Mouse (Mus musculus): ENCODE results near the gene Snf8.

Snf8 gene

DNA sequence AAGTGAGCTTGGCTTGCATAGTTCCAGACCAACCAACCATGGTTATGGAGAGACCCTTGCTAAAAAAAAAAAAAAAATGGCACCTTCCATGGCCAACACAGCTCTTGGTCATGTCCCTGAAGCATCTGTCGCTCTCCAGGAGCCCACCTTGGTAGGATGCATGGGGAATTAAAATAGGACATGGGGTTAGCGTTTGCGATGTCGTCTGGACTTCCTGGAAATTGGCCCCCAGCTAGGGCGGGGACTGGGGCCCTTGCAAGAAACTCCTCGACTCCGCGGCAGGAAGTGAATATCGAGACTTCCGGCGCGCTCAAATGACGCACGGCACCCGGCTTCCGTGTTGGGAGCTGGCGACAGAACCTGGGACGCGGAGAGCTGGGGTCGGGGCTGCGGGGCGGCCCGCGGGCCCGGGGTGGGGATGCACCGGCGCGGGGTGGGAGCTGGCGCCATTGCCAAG, at the start of gene Snf8:
Gene Snf8 (plus strand): TSS at position 290 of the 457 bp plus-strand sequence.
- peak; percentile 96 for DNase-seq (ENCODE audit: low read depth, low spot score)

GRCm38 (mm10) chr11:95987854-95988447, 46.7 kb upstream of the Snf8 start:
- no peak for DNase-seq (ENCODE audit: low read depth, low spot score)

GRCm38 (mm10) chr11:95988533-95988932, 46.2 kb upstream of the Snf8 start:
- DNase-seq (ENCODE audit: low read depth, low spot score): no peak

- no peak for DNase-seq (ENCODE audit: low read depth, low spot score)
Measured at GRCm38 (mm10) chr11:95989864-95990263, 44.8 kb upstream of the Snf8 start.

DNA sequence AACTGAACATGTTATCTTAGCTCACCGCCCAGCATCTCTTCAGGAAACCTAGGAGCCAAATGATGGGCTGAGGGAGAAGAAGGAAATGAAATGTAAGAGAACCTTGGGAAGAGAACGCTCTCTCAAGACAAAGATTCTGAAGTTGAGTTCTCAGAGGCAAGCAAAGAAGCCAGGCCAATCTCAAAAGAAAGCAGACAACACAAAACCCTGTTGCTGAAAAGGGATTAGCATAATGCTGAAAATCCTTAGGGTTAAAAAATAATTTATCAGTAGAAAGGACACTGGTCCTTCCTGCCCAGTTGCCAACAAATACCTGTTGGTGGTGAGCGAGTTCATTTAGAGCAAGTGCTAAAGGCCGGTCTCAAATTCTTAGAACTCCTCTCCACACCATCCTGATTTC, 44.3 kb upstream of the Snf8 start:
- DNase-seq (ENCODE audit: low read depth, low spot score): no peak

DNA sequence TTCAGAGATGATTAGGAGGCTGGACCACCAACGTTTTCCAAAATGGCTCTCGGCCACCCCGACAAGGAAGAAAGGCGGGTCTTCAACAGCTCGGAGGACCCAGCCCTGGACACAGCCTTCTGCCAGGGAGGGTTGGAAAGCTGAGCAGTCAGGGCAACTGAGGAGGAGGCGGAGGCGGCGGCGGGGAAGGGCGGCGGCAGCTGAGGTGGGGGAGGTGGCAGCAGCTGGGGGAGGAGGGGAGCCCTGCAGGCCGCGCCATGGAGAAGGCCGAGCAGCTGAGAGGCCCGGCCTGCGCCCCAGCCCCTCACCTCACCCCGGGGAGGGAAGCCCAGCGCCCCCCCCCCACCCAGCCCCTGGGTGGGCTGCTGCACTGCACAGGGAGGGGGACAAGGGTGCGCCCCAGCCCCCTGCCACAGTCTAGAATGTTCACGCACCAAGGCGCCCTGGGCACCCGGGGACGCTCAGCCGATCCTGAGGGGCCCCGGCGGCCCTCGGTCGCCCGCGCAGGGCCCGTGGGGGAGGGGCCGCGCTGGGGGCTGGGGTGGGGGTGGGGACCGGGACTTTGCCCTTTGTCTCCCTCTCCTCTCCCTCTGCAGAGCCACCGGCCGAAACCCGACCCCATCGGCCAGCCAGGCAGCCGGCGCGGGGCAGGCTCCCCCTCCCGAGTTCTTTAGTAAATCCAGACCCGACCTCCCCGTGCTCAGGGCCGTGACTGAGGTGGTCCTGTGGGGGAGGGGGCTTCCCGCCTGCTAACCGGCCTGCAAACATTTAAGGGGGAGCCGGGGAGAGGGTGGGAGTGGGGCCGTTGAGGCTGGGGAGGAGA, 43.6 kb upstream of the Snf8 start:
- no peak for DNase-seq (ENCODE audit: low read depth, low spot score)

- DNase-seq (ENCODE audit: low read depth, low spot score): no peak
Measured at GRCm38 (mm10) chr11:95994151-95994550, 40.5 kb upstream of the Snf8 start.

GRCm38 (mm10) chr11:96003100-96003900, 31.4 kb upstream of the Snf8 start:
- DNase-seq (ENCODE audit: low read depth, low spot score): no peak

DNA sequence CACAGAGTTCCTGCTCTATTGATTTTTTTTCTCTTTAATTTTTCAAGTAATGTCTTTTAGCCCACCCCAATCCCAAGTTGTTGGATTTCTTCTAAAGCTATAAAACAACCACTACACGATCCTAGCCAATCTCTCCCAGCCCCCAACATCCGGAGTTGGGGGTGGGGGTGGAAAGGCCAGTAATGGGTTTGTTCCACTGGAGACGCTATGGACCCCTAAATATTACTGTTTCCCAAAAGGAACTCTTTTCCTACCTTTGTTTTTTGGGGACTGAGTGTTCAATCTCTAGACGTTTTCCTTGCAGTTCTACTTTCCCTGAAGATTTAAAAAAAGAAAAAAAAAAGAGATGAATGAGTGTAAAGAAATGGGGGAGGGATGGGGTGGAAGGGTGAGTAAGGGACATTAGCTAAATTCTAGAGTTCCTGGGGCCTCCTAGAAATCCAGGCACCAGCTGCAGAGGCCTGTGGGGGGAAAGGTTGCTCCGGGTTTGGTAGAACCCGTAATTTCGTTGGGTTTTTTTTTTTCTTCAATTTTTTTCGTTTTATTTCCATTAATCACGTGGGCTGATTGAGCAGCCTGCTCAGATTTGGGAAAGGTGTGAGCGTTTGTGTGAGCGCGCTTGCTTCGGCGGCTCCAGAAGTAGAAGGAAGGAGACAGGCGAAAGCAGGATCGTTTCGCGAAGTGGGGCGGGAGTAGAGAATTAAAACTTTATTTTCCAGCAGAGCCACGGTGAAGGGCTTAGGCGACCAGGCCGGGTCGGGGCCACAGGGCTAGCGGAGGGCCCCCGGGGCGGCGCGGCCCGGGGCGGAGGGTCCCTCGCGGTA, 30.5 kb upstream of the Snf8 start:
- DNase-seq (ENCODE audit: low read depth, low spot score): no peak

DNA sequence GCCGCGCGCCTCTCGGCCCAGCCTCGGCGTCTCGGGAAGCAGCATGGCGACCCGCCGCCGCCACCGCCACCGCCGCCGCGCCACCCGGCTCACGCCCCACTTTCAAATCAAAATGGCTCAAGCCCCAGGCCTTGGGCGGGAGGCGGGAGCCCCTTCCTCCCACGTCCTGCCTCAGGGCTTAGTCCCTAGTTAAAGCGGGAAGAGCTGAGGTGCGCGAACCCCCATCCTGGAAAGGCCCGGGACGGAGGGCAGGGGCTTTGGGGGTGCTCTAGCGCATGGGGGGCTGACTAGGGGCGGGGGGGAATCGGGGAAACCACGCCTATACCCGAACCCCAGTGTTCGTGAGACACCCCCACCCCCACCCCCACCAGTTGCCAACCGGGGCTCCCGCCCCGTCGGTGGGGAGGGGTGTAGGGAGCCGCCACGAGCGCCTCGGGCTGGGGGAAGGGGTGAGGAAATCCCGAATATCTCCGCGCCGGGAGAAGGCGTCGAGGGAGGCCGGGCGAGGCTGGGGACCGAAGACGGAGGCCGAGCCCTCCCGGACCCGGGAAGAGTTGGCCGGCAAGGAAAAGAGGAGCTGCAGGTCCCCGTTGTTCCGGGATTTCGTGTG, 29.8 kb upstream of the Snf8 start:
- DNase-seq (ENCODE audit: low read depth, low spot score): no peak

GRCm38 (mm10) chr11:96005403-96006271, 29.0 kb upstream of the Snf8 start, which contains the start of gene Igf2bp1:
Igf2bp1 (minus strand) TSS chr11:96005940.
- no peak for DNase-seq (ENCODE audit: low read depth, low spot score)

DNA sequence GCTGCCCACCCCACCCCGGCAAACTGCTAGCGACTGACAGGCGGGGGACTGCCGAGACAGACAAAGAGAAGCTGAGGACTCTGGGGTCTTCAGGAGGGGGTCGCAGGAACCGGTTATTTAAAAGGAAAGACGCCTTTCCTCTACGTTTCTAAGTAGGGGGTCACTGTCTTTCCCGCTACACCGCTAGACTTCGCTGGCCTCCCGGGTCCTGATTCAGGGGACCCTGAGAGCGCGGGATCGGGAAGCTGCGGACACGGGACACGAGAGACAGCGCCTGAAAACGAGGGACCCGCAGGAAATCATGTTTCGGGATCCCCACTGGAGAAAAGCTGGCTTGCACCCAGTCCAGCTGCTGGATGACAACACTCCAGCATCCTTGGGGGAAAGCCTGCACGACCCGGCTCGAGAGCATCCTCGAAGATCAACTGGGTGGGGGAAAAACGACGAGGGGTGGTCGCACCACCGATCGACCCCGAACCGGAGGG, 28.3 kb upstream of the Snf8 start:
- no peak for DNase-seq (ENCODE audit: low read depth, low spot score)

- no peak for DNase-seq (ENCODE audit: low read depth, low spot score)
Measured at GRCm38 (mm10) chr11:96006852-96007515, 27.7 kb upstream of the Snf8 start.

GRCm38 (mm10) chr11:96007516-96008235, 27.0 kb upstream of the Snf8 start:
- no peak for DNase-seq (ENCODE audit: low read depth, low spot score)

DNA sequence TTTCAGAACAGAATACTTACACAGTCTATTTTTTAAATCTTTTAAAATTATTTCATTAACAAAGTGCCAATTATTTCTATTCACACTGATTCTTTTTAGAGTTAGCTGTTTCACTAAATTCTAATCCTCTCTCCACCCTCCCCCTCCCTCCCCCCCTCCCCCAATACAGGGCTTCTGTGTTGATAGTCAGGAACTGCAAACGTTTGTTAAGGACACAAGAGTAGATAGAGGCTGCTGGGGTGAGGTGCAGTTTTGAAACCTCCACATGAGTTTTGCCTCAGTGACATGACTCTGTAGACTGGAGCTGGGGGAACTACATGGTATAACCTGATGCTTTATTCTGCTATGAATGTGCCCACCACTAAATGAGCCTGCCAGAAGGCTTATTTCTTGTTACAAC, 25.9 kb upstream of the Snf8 start:
- DNase-seq (ENCODE audit: low read depth, low spot score): no peak

DNA sequence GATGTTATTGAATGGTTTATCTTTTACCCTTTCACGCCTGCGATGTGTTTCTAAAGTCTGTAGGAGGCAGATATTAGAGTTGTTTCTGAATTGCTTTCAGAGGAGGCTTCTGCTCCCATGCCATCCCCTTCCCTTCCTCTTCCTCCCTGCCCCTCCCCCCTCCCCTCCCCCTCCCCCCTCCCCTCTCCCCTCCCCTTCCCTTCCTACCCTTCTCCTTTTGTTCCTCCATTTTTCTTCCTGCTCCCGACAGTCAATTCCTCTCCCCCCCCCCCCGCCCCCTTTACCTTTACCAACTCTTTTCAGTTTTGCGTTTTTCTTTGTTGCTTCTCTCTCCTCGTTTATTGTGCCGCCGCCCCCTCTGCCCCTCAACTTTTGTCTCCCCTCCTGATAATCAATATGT, 22.7 kb upstream of the Snf8 start:
- DNase-seq (ENCODE audit: low read depth, low spot score): no peak

GRCm38 (mm10) chr11:96015421-96015820, 19.3 kb upstream of the Snf8 start:
- no peak for DNase-seq (ENCODE audit: low read depth, low spot score)

- DNase-seq (ENCODE audit: low read depth, low spot score): no peak
Measured at GRCm38 (mm10) chr11:96017941-96018351, 16.7 kb upstream of the Snf8 start.

GRCm38 (mm10) chr11:96020622-96021021, 14.1 kb upstream of the Snf8 start:
- DNase-seq (ENCODE audit: low read depth, low spot score): no peak

All from A20 (cell line).